Mouse (Mus musculus): ENCODE results near the gene Syt2.

Syt2 gene

DNA sequence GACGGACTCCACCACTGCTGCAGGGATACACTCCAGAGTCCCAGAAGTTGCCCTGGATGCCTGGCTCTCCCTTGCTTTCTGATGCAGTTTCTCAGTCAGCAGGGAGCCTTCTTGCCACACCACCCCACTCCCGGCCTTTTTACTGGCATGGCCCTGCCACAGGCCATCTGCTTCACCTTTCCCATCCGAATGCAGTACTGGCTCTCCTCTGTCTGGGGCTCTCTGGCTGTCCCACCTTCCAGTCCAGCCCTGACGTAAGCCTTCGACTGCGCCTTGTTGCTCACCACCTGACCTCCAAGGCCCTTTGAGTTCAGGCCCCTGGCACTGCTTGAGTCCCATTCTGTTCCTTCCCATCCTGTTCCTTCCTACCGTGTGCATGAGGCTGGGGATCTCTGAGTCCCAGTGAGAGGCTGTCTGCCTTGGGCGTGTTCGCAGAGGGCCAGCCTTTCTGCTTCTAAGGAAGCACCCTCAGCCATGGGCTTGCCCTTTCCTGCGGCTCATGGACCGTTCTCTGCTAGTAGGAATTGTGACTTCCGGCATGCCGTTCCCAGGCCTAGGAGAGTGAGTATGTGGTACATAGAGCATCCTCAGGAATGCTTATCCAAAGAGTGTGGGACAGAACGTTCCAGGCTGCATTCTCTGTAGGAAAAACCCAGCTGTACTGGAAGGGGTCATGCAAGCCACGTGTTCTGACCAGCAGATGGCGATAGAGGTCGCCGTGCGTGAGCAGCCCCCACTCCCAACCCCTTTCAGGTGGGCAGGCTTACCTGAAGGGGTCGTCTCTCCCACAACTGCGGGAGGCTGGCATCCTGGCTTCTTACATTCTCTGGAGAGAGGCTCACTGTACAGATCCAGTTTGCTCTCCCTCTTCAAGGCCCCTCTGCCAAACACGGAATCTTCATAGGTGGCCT lies 58.2 kb downstream of the Syt2 start:
- 45% methylated on average over 22 of the region's 22 CpGs for WGBS

- 82% methylated on average over 2 of the region's 2 CpGs for WGBS
Observed at GRCm38 (mm10) chr1:134706549-134706948, 60.1 kb downstream of the Syt2 start.

DNA sequence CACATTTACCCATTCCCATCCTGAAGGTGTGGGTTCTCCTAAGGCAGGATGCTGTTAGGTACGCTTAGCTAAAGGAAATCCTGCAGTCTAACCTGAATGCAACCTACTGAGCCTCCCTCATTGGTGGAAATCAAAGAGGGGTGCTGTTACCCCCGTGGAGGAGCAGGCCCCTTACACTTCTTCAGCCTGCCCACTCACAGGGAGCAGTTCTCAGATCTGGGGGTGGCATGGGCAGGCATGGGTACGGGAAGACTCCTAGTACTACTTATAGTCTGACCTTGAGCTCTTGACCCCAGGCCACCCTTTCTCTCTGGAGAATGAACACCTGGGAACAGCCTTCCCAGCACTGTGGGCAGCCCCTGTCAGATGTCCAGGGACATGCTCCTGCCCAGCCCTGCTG lies 61.0 kb downstream of the Syt2 start:
- 82% methylated on average over 3 of the region's 3 CpGs for WGBS

GRCm38 (mm10) chr1:134708274-134708673 lies 61.8 kb downstream of the Syt2 start:
- 37% methylated on average over 8 of the region's 8 CpGs for WGBS

GRCm38 (mm10) chr1:134708801-134709385 lies 62.4 kb downstream of the Syt2 start:
- under 1% methylated on average over 46 of the region's 46 CpGs for WGBS

DNA sequence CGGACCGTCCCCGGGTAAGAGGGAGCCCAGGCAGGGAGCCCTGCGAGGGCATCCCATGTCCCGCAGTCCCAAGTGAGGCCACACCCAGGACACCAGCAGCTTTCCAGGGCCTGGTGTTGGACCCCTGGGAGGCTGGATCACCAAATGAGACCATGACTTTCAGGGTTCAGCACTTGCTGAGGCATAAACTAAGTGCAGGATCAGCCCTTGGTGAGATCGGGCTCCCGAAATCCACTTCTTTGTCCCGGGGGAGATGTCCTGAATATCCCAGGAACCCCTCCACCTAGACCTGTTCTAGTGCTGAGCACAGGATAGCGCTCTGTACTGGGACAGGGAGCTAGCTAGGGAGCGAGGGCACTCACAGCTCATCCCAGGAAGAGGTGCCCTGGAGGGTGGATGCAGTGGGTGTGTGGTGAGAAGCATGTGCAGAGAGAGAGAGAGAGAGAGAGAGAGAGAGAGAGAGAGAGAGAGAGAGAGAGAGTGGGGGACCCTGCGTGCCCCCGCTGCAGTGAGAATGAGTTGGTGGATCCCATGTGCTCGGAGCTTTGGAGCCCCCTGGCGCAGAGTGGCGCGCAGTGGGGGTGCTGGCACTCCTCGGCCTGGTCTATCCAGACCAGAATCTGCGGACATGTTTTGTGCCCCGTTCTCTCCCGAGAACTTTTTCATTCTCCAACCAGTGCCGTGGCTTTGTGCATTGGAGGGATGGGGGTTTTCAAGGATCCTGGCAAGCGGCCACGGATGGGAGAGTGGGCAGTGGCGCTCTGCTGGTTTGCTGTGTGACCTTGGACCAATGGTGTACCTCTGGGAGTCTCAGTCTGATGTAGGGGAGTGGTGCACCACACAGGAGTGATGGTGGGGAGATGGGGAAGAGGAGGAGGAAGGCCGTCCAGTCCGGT lies 63.2 kb downstream of the Syt2 start:
- WGBS: 18% methylated on average over 26 of the region's 26 CpGs

DNA sequence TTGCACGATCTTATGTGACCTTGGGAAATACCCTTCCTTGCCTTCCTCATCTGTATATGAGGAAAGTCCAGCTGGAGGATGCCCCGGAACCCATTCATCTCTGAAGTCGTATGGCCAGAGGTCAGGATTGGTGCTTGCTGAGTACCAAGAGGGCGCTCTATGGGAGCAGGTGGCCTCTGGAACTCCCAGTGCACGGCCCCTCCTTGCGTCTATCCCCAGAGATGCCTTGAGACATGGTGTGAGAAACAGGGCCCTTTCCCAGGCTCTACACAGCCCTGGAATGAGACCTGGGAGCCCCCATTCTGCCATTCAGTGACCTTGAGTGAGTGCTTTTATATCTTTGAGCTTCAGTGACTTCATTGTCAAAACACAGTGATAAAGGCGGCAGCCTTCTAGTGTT lies 64.6 kb downstream of the Syt2 start:
- WGBS: 81% methylated on average over 7 of the region's 7 CpGs

- 83% methylated on average over 5 of the region's 5 CpGs for WGBS
Observed at GRCm38 (mm10) chr1:134711653-134712052, 65.2 kb downstream of the Syt2 start.

DNA sequence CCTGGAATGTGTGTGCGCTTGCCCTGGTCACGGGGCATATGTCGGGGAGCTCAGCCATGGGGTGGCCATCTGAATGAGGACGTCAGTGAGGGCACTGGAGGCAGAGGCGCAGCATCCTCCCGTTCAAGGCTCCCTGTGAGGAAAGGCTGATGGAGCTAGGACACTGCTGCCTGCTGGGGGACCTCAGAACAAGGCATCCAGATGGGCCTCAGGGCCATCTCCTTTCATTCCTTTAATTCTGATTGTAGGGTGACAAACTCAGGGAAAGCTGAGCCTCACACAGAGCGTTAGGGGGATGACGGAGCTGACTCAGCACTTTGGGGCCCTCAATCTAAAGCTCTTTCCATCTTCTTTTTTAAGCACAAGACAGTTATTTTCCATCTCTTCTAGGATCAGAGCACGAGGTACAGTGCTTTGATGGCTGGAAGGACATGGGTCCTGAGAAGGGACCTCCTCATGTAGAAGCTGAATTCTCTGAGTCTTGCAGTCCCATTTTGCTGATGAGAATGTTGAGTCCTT lies 66.4 kb downstream of the Syt2 start:
- 88% methylated on average over 9 of the region's 9 CpGs for WGBS

- WGBS: 50% methylated on average over 11 of the region's 11 CpGs
Observed at GRCm38 (mm10) chr1:134713421-134713969, 67.0 kb downstream of the Syt2 start.

DNA sequence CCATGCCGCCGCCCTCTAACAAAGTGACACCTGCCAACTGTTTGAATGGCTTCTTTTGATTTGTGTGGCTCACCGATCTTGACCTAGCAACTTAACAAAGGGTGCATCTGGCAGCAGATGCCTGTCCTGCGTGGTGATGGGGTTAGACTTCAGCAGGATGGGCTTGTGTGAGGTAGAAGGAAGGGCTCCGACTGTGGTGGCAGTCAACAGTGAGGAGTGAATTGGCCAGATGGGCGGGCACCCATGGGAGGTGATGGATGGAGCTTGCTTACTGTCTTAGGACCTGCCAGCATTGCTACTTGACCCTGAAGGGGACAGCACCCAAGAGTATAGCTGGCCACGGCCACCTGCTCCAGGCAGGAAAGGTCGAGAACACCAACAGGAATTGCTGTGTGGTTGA lies 67.7 kb downstream of the Syt2 start:
- 84% methylated on average over 8 of the region's 8 CpGs for WGBS

DNA sequence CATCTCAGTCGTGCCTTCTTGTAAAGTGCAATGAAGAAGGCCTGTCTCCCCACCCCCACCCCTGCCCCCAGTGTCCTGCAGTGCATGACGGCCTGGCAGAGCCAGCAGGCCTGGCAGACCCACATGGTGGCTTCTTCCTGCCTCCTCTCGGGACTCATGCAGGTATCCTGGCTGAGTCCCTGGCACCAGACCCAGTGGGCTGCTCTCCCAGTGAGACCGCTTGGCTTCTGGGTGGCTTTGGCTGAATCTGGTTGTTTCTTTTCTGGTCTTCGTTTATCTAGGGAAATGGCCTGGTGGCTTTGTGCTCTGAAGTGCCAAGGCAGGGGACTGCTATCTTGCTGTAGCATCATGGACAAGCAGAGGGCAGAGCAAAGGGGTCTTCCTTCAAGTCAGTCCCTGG lies 68.6 kb downstream of the Syt2 start:
- WGBS: 63% methylated on average over 5 of the region's 5 CpGs

DNA sequence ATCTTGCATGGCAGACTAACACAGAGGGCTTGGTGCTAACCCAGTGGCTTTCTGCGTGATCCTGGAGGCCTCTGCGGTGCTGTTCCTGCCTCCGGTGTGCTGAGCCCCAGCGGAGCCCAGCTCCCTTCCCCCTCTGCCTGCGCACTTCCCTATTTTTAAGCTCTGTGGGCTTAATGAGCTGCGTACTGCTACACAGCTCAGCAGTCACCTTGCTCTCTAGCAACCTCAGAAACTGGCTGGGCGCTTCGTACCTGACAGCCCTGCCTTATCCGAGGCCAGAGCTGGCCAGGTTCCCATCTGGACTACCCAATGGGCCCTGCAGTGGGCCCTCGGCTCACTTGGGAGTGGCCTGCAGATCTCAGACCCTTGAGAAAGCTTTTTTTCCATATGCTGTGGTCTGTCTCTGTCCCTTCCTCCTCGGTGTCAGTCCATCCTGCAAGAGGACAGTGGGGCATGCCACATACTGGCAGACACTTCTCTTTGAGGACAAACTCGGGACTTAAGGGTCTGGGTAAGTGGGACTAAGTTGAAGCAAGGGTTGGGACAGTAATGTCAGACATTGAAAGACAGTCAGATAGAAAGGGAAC lies 73.3 kb downstream of the Syt2 start:
- WGBS: 62% methylated on average over 12 of the region's 12 CpGs

GRCm38 (mm10) chr1:134721486-134721885 lies 75.0 kb downstream of the Syt2 start:
- 86% methylated on average over 5 of the region's 5 CpGs for WGBS

- 62% methylated on average over 7 of the region's 7 CpGs for WGBS
Observed at GRCm38 (mm10) chr1:134722891-134723290, 76.4 kb downstream of the Syt2 start.

GRCm38 (mm10) chr1:134725276-134725675 lies 78.8 kb downstream of the Syt2 start:
- 36% methylated on average over 5 of the region's 5 CpGs for WGBS

DNA sequence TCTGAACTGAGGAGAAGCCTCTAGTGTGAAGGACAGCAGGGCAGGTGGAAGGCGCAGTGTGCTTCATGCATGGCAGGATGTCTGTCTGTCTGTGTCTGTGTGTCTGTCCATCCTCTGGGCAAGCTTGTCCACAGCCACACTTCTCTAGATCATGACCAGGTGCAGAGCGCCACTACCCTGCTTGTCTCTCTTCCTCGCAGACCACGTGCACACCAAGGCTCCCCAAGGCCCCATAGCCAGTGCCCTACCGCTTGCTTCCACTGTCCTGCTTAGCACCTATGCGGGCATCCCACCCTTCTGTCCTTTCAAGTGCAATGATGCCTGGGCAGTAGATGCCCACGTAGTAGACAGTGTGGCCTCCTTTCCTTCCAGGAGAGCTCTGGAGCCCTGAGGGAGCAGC lies 80.0 kb downstream of the Syt2 start:
- 96% methylated on average over 7 of the region's 7 CpGs for WGBS

GRCm38 (mm10) chr1:134727256-134727655 lies 80.8 kb downstream of the Syt2 start:
- 70% methylated on average over 8 of the region's 8 CpGs for WGBS

DNA sequence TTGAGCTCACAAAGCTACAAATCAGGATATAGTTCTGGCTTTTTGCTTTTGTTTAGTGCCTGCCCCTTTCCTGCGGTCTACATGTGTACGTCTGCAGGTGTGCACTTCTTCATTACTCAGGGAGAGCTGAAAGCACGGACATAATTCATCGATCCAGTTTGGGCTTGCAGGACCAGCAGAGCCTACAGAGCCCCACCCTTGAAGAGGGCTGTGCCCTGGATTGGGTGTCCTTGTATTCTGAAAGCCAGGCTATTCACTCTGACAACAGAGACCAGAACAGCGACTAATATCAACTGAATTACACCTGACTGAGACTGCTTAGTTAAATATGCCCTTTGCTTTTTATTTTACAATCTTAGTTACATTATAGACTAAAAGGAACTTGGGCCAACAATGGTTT lies 87.2 kb downstream of the Syt2 start:
- 93% methylated on average over 5 of the region's 5 CpGs for WGBS

GRCm38 (mm10) chr1:134737463-134737862 lies 91.0 kb downstream of the Syt2 start:
- 84% methylated on average over 9 of the region's 9 CpGs for WGBS

DNA sequence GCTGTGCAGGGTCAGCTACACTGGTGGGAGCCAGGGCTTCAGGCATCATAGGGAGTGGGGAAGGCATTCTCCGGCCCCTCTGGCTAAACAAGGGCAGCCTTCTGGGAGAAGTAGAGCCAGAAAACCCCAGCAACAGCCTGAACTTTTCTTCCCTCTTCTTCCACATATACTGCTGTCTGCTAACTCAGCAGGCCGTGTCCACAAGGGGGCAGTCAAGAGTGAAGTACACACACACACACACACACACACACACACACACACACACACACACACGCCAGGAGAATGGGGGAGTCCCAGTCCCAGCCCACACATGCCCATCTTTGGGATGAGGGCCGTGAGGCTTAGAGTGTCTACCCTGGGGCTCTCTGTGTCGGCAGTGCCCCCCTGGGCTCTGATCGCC lies 95.0 kb downstream of the Syt2 start:
- WGBS: 80% methylated on average over 6 of the region's 6 CpGs

Data from cerebral cortex, adult 2 months (tissue).